Mouse (Mus musculus) limb, embryonic 14.5 days (tissue): ENCODE measurements at regions not wholly inside any gene's neighbourhood (a gene's known extent, or its start where the extent isn't known, plus 50 kb on each side); places are given as distances from the start of the nearest gene placed in this dataset.
A peak's percentile ranks its signal among the peaks of the same experiment; 100 is the strongest.

Experiments
- ATAC-seq: fragments of 200-750 bp; cut with Nextera tagmentation; 2 replicates; pipeline ENCODE4 v1.8.0; 2017; ENCODE audit warnings: low read depth, moderate number of reproducible peaks, moderate TSS enrichment; ENCODE audit not compliant: low FRiP score
- DNase-seq: peaks from one replicate; pipeline ENCODE4 v3.0.0-alpha.2; 2015; ENCODE audit warnings: low spot score
- H3K27ac ChIP-seq: fragments of 300-500 bp; sonication (generic); replicated peaks from 2 replicates; pipeline ENCODE4 v1.5.1; 2014; ENCODE audit warnings: low read depth, mild to moderate bottlenecking, low read length, moderate library complexity, mixed read lengths
- H3K27me3 ChIP-seq: fragments of 300-500 bp; sonication (generic); 2 replicates; pipeline ENCODE4 v1.6.1; 2014; ENCODE audit warnings: low read length, mixed read lengths; ENCODE audit not compliant: control insufficient read depth, insufficient read depth
- H3K36me3 ChIP-seq: fragments of 300-500 bp; sonication (generic); 2 replicates; pipeline ENCODE4 v1.6.1; 2014; ENCODE audit warnings: mild to moderate bottlenecking, low read length, moderate library complexity, mixed read lengths; ENCODE audit not compliant: control insufficient read depth, insufficient read depth
- H3K4me1 ChIP-seq: fragments of 300-500 bp; sonication (generic); 2 replicates; pipeline ENCODE4 v1.6.1; 2014; ENCODE audit warnings: antibody characterized with exemption, low read length, mixed read lengths; ENCODE audit not compliant: control insufficient read depth, insufficient read depth
- H3K4me2 ChIP-seq: fragments of 300-500 bp; sonication (generic); replicated peaks from 2 replicates; pipeline ENCODE4 v1.6.1; 2014; ENCODE audit warnings: low read depth, mild to moderate bottlenecking, low read length, moderate library complexity; ENCODE audit not compliant: severe bottlenecking
- H3K4me3 ChIP-seq: fragments of 300-500 bp; sonication (generic); replicated peaks from 2 replicates; pipeline ENCODE4 v1.5.1; 2014; ENCODE audit warnings: low read length
- H3K9ac ChIP-seq: fragments of 300-500 bp; sonication (generic); 2 replicates; pipeline ENCODE4 v1.6.1; 2014; ENCODE audit warnings: mild to moderate bottlenecking, low read depth, low read length, moderate library complexity; ENCODE audit not compliant: severe bottlenecking
- H3K9me3 ChIP-seq: fragments of 300-500 bp; sonication (generic); 2 replicates; pipeline ENCODE4 v1.6.1; 2016; ENCODE audit warnings: low read length; ENCODE audit not compliant: control insufficient read depth
- POLR2A ChIP-seq: fragments of 200-500 bp; IDR thresholded peaks from 2 replicates; pipeline ENCODE4 v1.8.0; 2012; ENCODE audit warnings: inconsistent platforms, mild to moderate bottlenecking, moderate library complexity, borderline replicate concordance; ENCODE audit not compliant: insufficient read depth, insufficient read length; ENCODE audit errors: extremely low read depth
- WGBS: fragments of 180-500 bp; shearing (Covaris S2); extraction: QIAGEN DNeasy Blood & Tissue Kit; methylation state at CpG from one replicate; pipeline ENCODE4 v1.1.7; 2014; 5-methylcytosine and 5-hydroxymethylcytosine counted together

DNA sequence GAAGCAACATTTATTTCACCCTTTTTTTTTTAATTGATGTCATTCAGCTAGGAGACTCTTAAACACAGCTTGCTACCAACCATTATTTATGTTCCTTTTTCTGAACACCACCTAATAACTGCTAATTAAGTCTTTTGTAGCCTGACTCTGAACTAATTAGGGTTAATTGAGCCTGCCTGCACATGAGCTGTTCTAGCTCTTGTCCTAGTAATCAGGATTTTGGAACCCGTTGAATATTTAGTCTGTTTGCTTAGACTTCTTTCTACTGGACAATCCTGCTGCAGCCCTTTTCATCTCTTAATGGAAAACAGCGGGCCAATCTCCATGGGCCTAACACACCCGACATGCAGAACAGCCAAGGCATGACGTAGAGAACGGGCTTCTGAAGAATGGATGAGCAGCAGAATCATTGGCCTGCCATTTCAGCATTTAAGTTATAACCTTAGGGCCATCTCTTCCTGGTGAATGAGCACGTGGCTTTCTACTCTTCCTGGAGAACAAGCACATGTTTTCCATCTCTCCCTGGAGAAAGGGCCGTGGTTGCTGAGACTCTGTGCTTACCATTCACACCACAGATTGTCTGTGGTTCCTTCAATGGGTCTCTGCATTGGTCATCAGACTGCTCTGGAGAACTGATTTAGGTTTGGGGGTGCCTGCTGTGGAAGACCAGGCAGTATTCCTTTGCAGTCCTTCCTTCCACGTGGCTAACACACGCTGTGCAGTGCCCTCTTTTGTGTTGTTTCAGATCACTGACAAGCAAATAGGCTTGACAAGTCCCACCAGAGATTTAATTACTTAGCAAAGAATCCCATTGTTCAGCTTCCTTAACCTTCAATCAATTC lies 805.1 kb downstream of the Poteg start:
- H3K4me1 ChIP-seq, result no peaks in the 10 kb centered on the region
- H3K27ac ChIP-seq, result no peak overlapping the region
- DNase-seq, result no peak
- H3K36me3 ChIP-seq, result no peaks in the 10 kb centered on the region
- no peak for ATAC-seq
- H3K27me3 ChIP-seq, result no peaks in the 10 kb centered on the region
- TF ChIP-seq POLR2A, result no peak
- no peak overlapping the region for H3K9ac ChIP-seq
- no peaks in the 10 kb centered on the region for H3K9me3 ChIP-seq
- no peak overlapping the region for H3K4me2 ChIP-seq
- H3K4me3 ChIP-seq, result no peak overlapping the region
- 50% methylated on average over 9 of the region's 9 CpGs for WGBS

DNA sequence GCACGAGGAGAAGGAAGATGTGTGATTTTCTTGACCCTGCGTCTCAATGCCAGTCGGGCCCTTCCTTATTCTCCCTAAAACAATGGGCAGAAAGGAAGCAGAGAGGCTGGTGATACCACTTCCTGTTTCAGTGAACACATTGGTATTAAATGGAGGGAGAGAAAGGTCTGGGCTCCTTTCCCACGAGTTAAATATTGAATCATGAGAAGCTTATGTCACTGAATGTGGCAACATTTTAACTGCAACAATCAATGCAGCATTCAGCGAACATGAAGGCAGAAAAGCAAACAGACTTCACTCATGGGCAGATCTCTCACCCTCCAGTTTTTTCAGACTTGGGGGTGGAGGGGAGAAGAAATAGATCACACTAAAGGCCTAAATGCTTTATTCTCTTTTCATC lies 819.8 kb downstream of the Poteg start:
- WGBS, result 81% methylated on average over 5 of the region's 5 CpGs
- H3K36me3 ChIP-seq, result no peaks in the 10 kb centered on the region
- H3K4me3 ChIP-seq, result no peak overlapping the region
- no peaks in the 10 kb centered on the region for H3K9me3 ChIP-seq
- DNase-seq (no peak), ATAC-seq (no peak)
- no peak for TF ChIP-seq POLR2A
- no peak overlapping the region for H3K27ac ChIP-seq
- no peak overlapping the region for H3K9ac ChIP-seq
- H3K4me2 ChIP-seq, result no peak overlapping the region
- no peaks in the 10 kb centered on the region for H3K27me3 ChIP-seq
- H3K4me1 ChIP-seq, result no peaks in the 10 kb centered on the region

DNA sequence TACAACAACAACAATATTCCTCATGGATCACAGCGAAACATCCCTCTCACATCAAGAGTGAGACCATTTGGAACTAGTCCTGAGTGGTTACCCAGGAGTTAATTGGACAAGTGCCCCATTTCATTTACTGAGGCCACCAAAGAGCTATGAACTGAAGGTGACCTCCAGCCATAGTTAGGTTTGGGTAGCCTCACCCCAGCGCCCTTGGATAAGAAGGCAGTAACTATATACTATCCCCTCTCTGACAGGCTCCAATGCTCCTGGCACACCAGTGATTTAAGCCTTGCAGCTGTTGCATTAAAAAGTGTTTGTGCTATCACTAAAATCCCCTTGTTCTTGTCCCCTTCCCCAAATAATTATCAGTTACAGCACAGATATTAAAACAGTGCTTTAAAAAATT lies 836.8 kb downstream of the Poteg start:
- 40% methylated on average over 2 of the region's 2 CpGs for WGBS
- TF ChIP-seq POLR2A, result no peak
- no peak overlapping the region for H3K4me2 ChIP-seq
- H3K4me1 ChIP-seq, result no peaks in the 10 kb centered on the region
- peak; percentile 3 for DNase-seq
- no peak overlapping the region for H3K9ac ChIP-seq
- no peak; the same call in 1 of the 2 replicates for ATAC-seq
- no peaks in the 10 kb centered on the region for H3K9me3 ChIP-seq
- H3K4me3 ChIP-seq, result no peak overlapping the region
- H3K36me3 ChIP-seq, result no peaks in the 10 kb centered on the region
- H3K27ac ChIP-seq, result no peak overlapping the region
- H3K27me3 ChIP-seq, result no peaks in the 10 kb centered on the region

DNA sequence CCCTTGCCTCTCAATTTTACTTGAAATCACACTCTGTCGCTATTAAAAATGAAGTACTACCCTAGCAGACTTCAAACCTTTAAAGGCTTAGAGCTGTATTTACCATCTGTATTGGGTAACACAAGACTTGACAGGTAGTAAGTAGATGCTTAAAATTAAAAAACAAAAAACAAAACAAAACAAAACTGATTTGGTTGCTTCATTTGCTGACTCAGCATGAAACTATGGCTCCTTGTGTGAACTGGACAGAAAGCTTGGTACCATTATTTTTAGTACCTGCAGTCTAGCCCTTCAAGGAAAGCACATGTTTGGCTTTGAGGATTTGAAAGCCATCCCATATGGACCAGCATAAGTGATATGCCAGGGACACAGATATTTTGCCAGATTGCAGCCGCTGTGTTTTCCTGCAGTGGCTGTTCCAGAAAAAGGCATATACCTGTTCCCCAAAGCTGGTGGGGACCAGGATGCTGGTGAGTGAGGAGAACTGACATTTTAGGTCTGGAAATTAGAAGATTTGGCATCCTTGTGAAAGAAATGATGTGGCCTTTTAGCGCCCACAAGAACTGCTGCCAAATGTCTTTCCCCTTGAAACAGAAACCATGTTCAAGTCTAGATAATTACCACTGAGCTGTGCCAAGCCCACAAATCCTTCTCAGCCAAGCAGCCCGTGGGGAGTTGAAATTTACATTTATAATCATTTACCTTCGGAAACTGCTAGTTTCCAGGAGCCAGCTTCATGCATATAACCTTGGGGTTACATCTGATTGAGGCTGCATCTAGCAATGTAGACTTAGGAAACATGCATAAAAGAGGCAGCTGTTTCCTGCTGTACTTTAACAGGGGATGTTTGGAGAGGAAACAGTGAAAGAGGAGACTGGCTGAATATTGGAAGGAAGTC lies 851.7 kb downstream of the Poteg start:
- Histone ChIP-seq H3K4me2 (no peak overlapping the region), H3K9ac (no peak overlapping the region), H3K4me3 (no peak overlapping the region), H3K36me3 (no peaks in the 10 kb centered on the region), H3K27ac (no peak overlapping the region), H3K4me1 (no peaks in the 10 kb centered on the region), H3K27me3 (no peaks in the 10 kb centered on the region), H3K9me3 (no peaks in the 10 kb centered on the region)
- TF ChIP-seq POLR2A, result no peak
- 36% methylated on average over 5 of the region's 5 CpGs for WGBS
- DNase-seq, result peak; percentile 81
- peak; percentile 55; the same call in 1 of the 2 replicates for ATAC-seq

DNA sequence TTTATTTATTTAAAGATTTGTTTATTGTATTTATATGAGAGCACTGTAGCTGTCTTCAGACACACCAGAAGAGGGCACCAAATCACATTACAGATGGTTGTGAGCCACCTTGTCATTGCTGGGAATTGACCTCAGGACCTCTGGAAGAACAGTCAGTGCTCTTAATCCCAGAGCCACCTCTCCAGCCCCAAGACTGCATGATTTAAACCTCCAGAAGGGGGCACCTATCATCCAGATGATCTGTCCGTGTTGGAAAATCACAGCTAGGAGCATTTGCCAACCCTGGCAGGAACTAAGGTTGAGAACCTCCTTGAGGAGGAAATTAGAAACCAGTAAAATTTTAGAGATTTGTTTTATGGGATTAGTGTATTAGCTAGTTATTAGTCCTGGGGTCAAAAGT lies 869.6 kb downstream of the Poteg start:
- no peak overlapping the region for H3K4me3 ChIP-seq
- H3K9ac ChIP-seq, result no peak overlapping the region
- H3K36me3 ChIP-seq, result no peaks in the 10 kb centered on the region
- no peaks in the 10 kb centered on the region for H3K27me3 ChIP-seq
- no peak overlapping the region for H3K4me2 ChIP-seq
- WGBS, result 59% methylated on average over 1 of the region's 1 CpGs
- no peaks in the 10 kb centered on the region; the same call in 1 of the 2 replicates for H3K9me3 ChIP-seq
- no peaks in the 10 kb centered on the region for H3K4me1 ChIP-seq
- TF ChIP-seq POLR2A, result no peak
- DNase-seq (no peak), ATAC-seq (no peak)
- no peak overlapping the region for H3K27ac ChIP-seq
